Mouse (Mus musculus) retina, postnatal 7 days (tissue): Measurements from ENCODE around the gene Try10.
"Not testable (repeated sequence)": the region's sequence is repeated elsewhere in the genome, so short reads cannot be mapped to it uniquely, and the experiment has no call there.

Source experiments
- DNase-seq: peaks from one replicate; pipeline ENCODE4 v3.0.0-alpha.2; 2012; ENCODE audit warnings: low read depth, low spot score

The Try10 gene

GRCm38 (mm10) chr6:41353932-41354331, at the start of gene Try10:
Try10 (plus strand) TSS chr6:41354105.
- DNase-seq: no peak

GRCm38 (mm10) chr6:41316741-41317140, 37.2 kb upstream of the Try10 start, which contains the start of gene Try5:
Try5 (minus strand) TSS chr6:41316841.
- not testable (repeated sequence) for DNase-seq

GRCm38 (mm10) chr6:41373772-41374171, 19.9 kb downstream of the Try10 start:
- DNase-seq: not testable (repeated sequence)

GRCm38 (mm10) chr6:41377578-41377977, 23.7 kb downstream of the Try10 start, which contains the start of gene Prss3:
Prss3 (minus strand) TSS chr6:41377678.
- DNase-seq: not testable (repeated sequence)

GRCm38 (mm10) chr6:41386781-41387180, 32.9 kb downstream of the Try10 start:
- no peak for DNase-seq

GRCm38 (mm10) chr6:41391640-41392039, 37.7 kb downstream of the Try10 start:
- not testable (repeated sequence) for DNase-seq

- not testable (repeated sequence) for DNase-seq
These were observed 38.2 kb downstream of the Try10 start, which contains the start of gene Gm5771 for GRCm38 (mm10) chr6:41392056-41392455. Gm5771 (plus strand) TSS chr6:41392356.
